Mouse (Mus musculus) brain, embryonic 14.5 days (tissue): ENCODE data around the gene Ifi211. TPM values are rescaled to one million over a fixed set of nuclear protein-coding genes. Genes with fewer than 3 reads are reported as not detected.
A peak's percentile ranks its signal among the peaks of the same experiment; 100 is the strongest.
"Not testable (repeated sequence)": the region's sequence is repeated elsewhere in the genome, so short reads cannot be mapped to it uniquely, and the experiment has no call there.

Experiments used
- DNase-seq: peaks from one replicate; pipeline ENCODE4 v3.0.0-alpha.2; 2011; ENCODE audit warnings: low read depth
- CTCF ChIP-seq: fragments of 200-500 bp; IDR thresholded peaks from 2 replicates; pipeline ENCODE4 v1.5.1; 2012; ENCODE audit warnings: inconsistent platforms, mild to moderate bottlenecking, moderate library complexity, borderline replicate concordance; ENCODE audit not compliant: insufficient read depth, insufficient read length; ENCODE audit errors: extremely low read depth
- POLR2A ChIP-seq: fragments of 200-500 bp; IDR thresholded peaks from 2 replicates; pipeline ENCODE4 v1.6.1; 2012; ENCODE audit warnings: mild to moderate bottlenecking, inconsistent platforms, borderline replicate concordance; ENCODE audit not compliant: poor library complexity, insufficient read depth, insufficient read length, severe bottlenecking; ENCODE audit errors: extremely low read depth
- polyA plus RNA-seq: library from polyadenylated mRNA; depleted of rRNA; stranded (reverse); fragments of >200 nt; gene quantifications from 2 replicates; pipeline ENCODE4 v1.2.3, GENCODE M21; 2012; rRNA removed

The Ifi211 gene
- polyA plus RNA-seq, 1 experiment = 0.23 TPM

GRCm38 (mm10) chr1:173911808-173912464 is 910 bp downstream of the Ifi211 start:
- TF ChIP-seq CTCF = no peak
- TF ChIP-seq POLR2A = no peak
- DNase-seq = no peak

GRCm38 (mm10) chr1:173908390-173908789 is 4.5 kb downstream of the Ifi211 start:
- not testable (repeated sequence) for DNase-seq

GRCm38 (mm10) chr1:173905885-173906284 is 7.0 kb downstream of the Ifi211 start:
- not testable (repeated sequence) for DNase-seq

- DNase-seq = not testable (repeated sequence)
Observed at GRCm38 (mm10) chr1:173889741-173890140, 23.1 kb downstream of the Ifi211 start.

- DNase-seq = not testable (repeated sequence)
Observed at GRCm38 (mm10) chr1:173887026-173887787, 25.6 kb downstream of the Ifi211 start.

- peak; percentile 59 for DNase-seq
Observed at GRCm38 (mm10) chr1:173880004-173880666, 32.7 kb downstream of the Ifi211 start.

GRCm38 (mm10) chr1:173879225-173879987 is 33.4 kb downstream of the Ifi211 start:
- not testable (repeated sequence) for DNase-seq

GRCm38 (mm10) chr1:173878264-173878663 is 34.6 kb downstream of the Ifi211 start:
- DNase-seq = not testable (repeated sequence)

- not testable (repeated sequence) for DNase-seq
Observed at GRCm38 (mm10) chr1:173877125-173877524, 35.7 kb downstream of the Ifi211 start.

- not testable (repeated sequence) for DNase-seq
Observed at GRCm38 (mm10) chr1:173868586-173868985, 44.3 kb downstream of the Ifi211 start.

- TF ChIP-seq CTCF = no peak
- TF ChIP-seq POLR2A = no peak
- no peak for DNase-seq
Observed at GRCm38 (mm10) chr1:173866504-173866903, 46.3 kb downstream of the Ifi211 start.

- DNase-seq = peak; percentile 14
Observed at GRCm38 (mm10) chr1:173853711-173854110, 59.1 kb downstream of the Ifi211 start.

- DNase-seq = peak; percentile 2
Observed at GRCm38 (mm10) chr1:173852853-173853252, 60.0 kb downstream of the Ifi211 start.

Other genes starting within 250 kb of the Ifi211 start
- gene Ifi208, start 239.4 kb downstream of the Ifi211 start, polyA plus RNA-seq = not detected in 2 replicates
- 0.74 and 0.94 TPM in 2 replicates for gene Ifi207, start 171.3 kb downstream of the Ifi211 start, polyA plus RNA-seq
- gene Ifi204, start 146.1 kb downstream of the Ifi211 start, polyA plus RNA-seq = 0.28 and 0.63 TPM in 2 replicates
- gene Mndal, start 29.4 kb upstream of the Ifi211 start, polyA plus RNA-seq = 0.71 and 0.86 TPM in 2 replicates
- 0.47 and 0.57 TPM in 2 replicates for gene Ifi203, start 29.6 kb upstream of the Ifi211 start, polyA plus RNA-seq
- 0.05 and 0.10 TPM in 2 replicates for gene Ifi202b, start 69.7 kb upstream of the Ifi211 start, polyA plus RNA-seq
- not detected in 2 replicates for gene Ifi205, start 118.8 kb upstream of the Ifi211 start, polyA plus RNA-seq
- 0.04 TPM in 1 of 2 replicates, not detected in the other for gene Olfr433, start 127.7 kb upstream of the Ifi211 start, polyA plus RNA-seq
- gene Olfr432, start 136.2 kb upstream of the Ifi211 start, polyA plus RNA-seq = not detected in 2 replicates
- not detected in 2 replicates for gene Olfr430, start 153.6 kb upstream of the Ifi211 start, polyA plus RNA-seq
- not detected in 2 replicates for gene Olfr429, start 171.3 kb upstream of the Ifi211 start, polyA plus RNA-seq
- gene Olfr427, start 183.8 kb upstream of the Ifi211 start, polyA plus RNA-seq = not detected in 2 replicates
- not detected in 2 replicates for gene Olfr231, start 208.1 kb upstream of the Ifi211 start, polyA plus RNA-seq
- not detected in 2 replicates for gene Olfr424, start 218.5 kb upstream of the Ifi211 start, polyA plus RNA-seq
- gene Olfr420, start 242.6 kb upstream of the Ifi211 start, polyA plus RNA-seq = not detected in 2 replicates